Mouse (Mus musculus) kidney, embryonic 14.5 days (tissue): Measurements from ENCODE around the gene Tulp2. TPM values are rescaled to one million over a fixed set of nuclear protein-coding genes. Genes with fewer than 3 reads are reported as not detected.

ENCODE experiments used
- ATAC-seq: fragments of 200-750 bp; cut with Nextera tagmentation; 2 replicates; pipeline ENCODE4 v1.8.0; 2017; ENCODE audit warnings: moderate number of reproducible peaks, mild to moderate bottlenecking, moderate TSS enrichment, moderate library complexity; ENCODE audit not compliant: low FRiP score, low TSS enrichment
- H3K27ac ChIP-seq: fragments of 300-500 bp; sonication (generic); 2 replicates; pipeline ENCODE4 v1.5.1; 2014; ENCODE audit warnings: low read depth, mild to moderate bottlenecking, low read length, moderate library complexity, mixed read lengths
- H3K27me3 ChIP-seq: fragments of 300-500 bp; sonication (generic); 2 replicates; pipeline ENCODE4 v1.6.1; 2014; ENCODE audit warnings: mild to moderate bottlenecking, low read length; ENCODE audit not compliant: control insufficient read depth, insufficient read depth
- H3K36me3 ChIP-seq: fragments of 300-500 bp; sonication (generic); 2 replicates; pipeline ENCODE4 v1.6.1; 2014; ENCODE audit warnings: low read length, mixed read lengths; ENCODE audit not compliant: control insufficient read depth, insufficient read depth
- H3K4me1 ChIP-seq: fragments of 300-500 bp; sonication (generic); 2 replicates; pipeline ENCODE4 v1.6.1; 2014; ENCODE audit warnings: low read length, mixed read lengths; ENCODE audit not compliant: control insufficient read depth, insufficient read depth
- H3K4me2 ChIP-seq: fragments of 300-500 bp; sonication (generic); replicated peaks from 2 replicates; pipeline ENCODE4 v1.6.1; 2014; ENCODE audit warnings: low read depth, mild to moderate bottlenecking, low read length
- H3K4me3 ChIP-seq: fragments of 300-500 bp; sonication (generic); 2 replicates; pipeline ENCODE4 v1.5.1; 2014; ENCODE audit warnings: mild to moderate bottlenecking, low read length
- H3K9ac ChIP-seq: fragments of 300-500 bp; sonication (generic); 2 replicates; pipeline ENCODE4 v1.6.1; 2014; ENCODE audit warnings: low read depth, mild to moderate bottlenecking, low read length, moderate library complexity
- H3K9me3 ChIP-seq: fragments of 300-500 bp; sonication (generic); 2 replicates; pipeline ENCODE4 v1.6.1; 2016; ENCODE audit warnings: low read length; ENCODE audit not compliant: control insufficient read depth
- WGBS: fragments of 180-500 bp; shearing (Covaris S2); extraction: QIAGEN DNeasy Blood & Tissue Kit; methylation state at CpG from one replicate; pipeline ENCODE4 v1.1.7; 2014; 5-methylcytosine and 5-hydroxymethylcytosine counted together
- polyA plus RNA-seq: library from polyadenylated mRNA; unstranded; fragments of >200 nt; fragmentation: Nextera tagmentation; extraction: Ambion mirVana; gene quantifications from 2 replicates; pipeline ENCODE4 v1.2.1, GENCODE M21; 2014

Gene Tulp2
- 0.64 and 0.84 TPM in 2 replicates for polyA plus RNA-seq

GRCm38 (mm10) chr7:45481374-45481927 lies at the start of gene Tulp2:
Gene Tulp2, plus strand, starts transcription at chr7:45481877.
- 45% methylated on average over 15 of the region's 15 CpGs for WGBS
- Histone ChIP-seq H3K4me1 (0 out of 2 replicates have a peak, but pooled peaks cover 3% of the 10 kb centered on the region), H3K9ac (no peak within 1 kb of the TSS), H3K27ac (no peak within 1 kb of the TSS), H3K4me2 (no peak within 1 kb of the TSS), H3K36me3 (no peaks in the 10 kb centered on the region), H3K27me3 (no peaks in the 10 kb centered on the region), H3K9me3 (no peaks in the 10 kb centered on the region), H3K4me3 (no peak within 1 kb of the TSS)
- peak; percentile 54 for ATAC-seq

- peak overlapping the region; percentile 82 for H3K9ac ChIP-seq
- H3K36me3 ChIP-seq = peaks cover 34% of the 10 kb centered on the region
- no peaks in the 10 kb centered on the region for H3K27me3 ChIP-seq
- H3K9me3 ChIP-seq = no peaks in the 10 kb centered on the region
- peak overlapping the region; percentile 97 for H3K4me2 ChIP-seq
- H3K27ac ChIP-seq = peak overlapping the region; percentile 86; the same call in 1 of the 2 replicates
- peak overlapping the region; percentile 94 for H3K4me3 ChIP-seq
- ATAC-seq = no peak
- WGBS = 1% methylated on average over 7 of the region's 7 CpGs
- H3K4me1 ChIP-seq = peaks cover 35% of the 10 kb centered on the region
Observed at GRCm38 (mm10) chr7:45433835-45434202, 47.9 kb upstream of the Tulp2 start.

DNA sequence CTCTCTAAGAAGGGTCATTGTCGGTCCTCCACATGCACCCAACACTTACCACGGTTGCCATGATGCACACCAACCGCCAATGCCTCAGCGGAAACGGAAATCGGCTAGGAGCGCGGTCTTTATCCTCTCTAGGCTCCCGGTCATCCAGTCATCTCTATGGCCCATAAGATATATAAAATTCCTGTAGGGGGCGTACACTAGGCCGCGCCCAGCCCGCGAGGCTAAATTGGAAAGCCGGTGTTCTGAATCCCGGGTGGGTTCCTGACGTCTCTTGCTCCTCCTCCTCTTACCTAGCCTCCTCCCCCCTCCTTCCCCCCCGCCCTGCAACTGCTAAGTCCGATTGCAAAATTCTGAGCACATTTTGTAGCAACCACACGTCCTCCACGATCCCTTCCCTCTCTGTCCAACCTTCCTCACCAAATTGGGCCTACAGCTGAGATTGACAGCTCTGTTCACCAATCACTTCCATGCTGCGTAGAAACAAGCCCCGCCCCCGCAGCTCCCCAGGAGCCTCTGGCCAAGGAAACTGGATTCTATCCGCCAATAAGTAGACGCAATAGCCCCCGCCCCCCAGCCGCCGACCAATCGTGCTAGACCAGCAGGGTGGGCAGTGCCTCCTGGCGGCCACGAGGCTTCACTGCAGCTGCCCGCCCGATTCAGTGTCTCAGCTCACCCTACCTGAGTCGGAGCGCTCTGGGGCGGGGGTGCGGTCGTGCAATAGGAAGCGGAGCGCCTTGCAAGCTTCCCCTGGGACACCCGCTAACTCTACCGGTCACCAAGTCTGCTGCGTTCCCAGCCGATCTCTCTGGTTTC lies 47.3 kb upstream of the Tulp2 start, which contains the start of gene Gys1:
TSS of gene Gys1 (plus strand) at position 642 of the 813 bp plus-strand sequence.
- Histone ChIP-seq H3K27me3 (no peaks in the 10 kb centered on the region), H3K9me3 (no peaks in the 10 kb centered on the region), H3K9ac (peak within 1 kb of the TSS; percentile 82), H3K4me3 (peak within 1 kb of the TSS; percentile 94), H3K4me1 (peaks cover 35% of the 10 kb centered on the region), H3K36me3 (peaks cover 28% of the 10 kb centered on the region), H3K27ac (peak within 1 kb of the TSS; percentile 86), H3K4me2 (peak within 1 kb of the TSS; percentile 97)
- under 1% methylated on average over 45 of the region's 45 CpGs for WGBS
- peak; percentile 97 for ATAC-seq

- H3K4me1 ChIP-seq = peaks cover 35% of the 10 kb centered on the region
- WGBS = under 1% methylated on average over 16 of the region's 16 CpGs
- ATAC-seq = peak; percentile 0; the same call in 1 of the 2 replicates
Observed at GRCm38 (mm10) chr7:45435038-45435437, 46.6 kb upstream of the Tulp2 start.

GRCm38 (mm10) chr7:45436444-45436843 lies 45.2 kb upstream of the Tulp2 start:
- Histone ChIP-seq H3K9ac (no peak overlapping the region), H3K4me3 (no peak overlapping the region), H3K27me3 (no peaks in the 10 kb centered on the region), H3K9me3 (no peaks in the 10 kb centered on the region), H3K36me3 (peaks cover 20% of the 10 kb centered on the region), H3K27ac (no peak overlapping the region), H3K4me1 (peaks cover 35% of the 10 kb centered on the region), H3K4me2 (no peak overlapping the region)
- 95% methylated on average over 5 of the region's 5 CpGs for WGBS
- no peak for ATAC-seq

More at GRCm38 (mm10) chr7:45435038-45435437, 46.6 kb upstream of the Tulp2 start:
- Histone ChIP-seq H3K9me3 (no peaks in the 10 kb centered on the region), H3K27ac (peak overlapping the region; percentile 48; the same call in 1 of the 2 replicates), H3K36me3 (peaks cover 26% of the 10 kb centered on the region), H3K9ac (peak overlapping the region; percentile 75), H3K4me3 (peak overlapping the region; percentile 94), H3K4me2 (peak overlapping the region; percentile 65), H3K27me3 (no peaks in the 10 kb centered on the region)

DNA sequence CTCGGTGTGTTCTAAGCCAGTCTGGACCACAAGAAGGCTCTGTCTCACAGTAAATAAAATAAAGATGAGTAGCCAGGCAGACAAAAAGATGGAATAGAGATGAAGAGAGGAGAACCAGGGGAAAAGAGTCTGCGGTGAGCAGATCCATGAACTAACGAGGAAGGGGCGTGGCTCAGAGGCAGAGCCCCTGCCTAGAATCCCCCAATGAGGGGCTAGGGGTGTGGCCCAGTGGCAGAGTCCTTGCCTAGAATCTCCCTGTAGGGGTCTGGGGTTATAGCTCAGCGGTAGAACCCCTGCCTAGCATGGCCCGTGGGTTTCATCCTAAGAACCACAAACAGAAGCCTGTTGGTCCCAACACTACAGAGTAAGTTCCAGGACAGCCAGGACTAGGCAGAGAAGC lies 44.6 kb upstream of the Tulp2 start:
- no peak overlapping the region for H3K27ac ChIP-seq
- no peaks in the 10 kb centered on the region for H3K27me3 ChIP-seq
- no peaks in the 10 kb centered on the region for H3K9me3 ChIP-seq
- no peak overlapping the region for H3K9ac ChIP-seq
- 32% methylated on average over 6 of the region's 6 CpGs for WGBS
- peaks cover 17% of the 10 kb centered on the region for H3K36me3 ChIP-seq
- H3K4me2 ChIP-seq = no peak overlapping the region
- H3K4me3 ChIP-seq = no peak overlapping the region
- ATAC-seq = no peak
- peaks cover 35% of the 10 kb centered on the region for H3K4me1 ChIP-seq

DNA sequence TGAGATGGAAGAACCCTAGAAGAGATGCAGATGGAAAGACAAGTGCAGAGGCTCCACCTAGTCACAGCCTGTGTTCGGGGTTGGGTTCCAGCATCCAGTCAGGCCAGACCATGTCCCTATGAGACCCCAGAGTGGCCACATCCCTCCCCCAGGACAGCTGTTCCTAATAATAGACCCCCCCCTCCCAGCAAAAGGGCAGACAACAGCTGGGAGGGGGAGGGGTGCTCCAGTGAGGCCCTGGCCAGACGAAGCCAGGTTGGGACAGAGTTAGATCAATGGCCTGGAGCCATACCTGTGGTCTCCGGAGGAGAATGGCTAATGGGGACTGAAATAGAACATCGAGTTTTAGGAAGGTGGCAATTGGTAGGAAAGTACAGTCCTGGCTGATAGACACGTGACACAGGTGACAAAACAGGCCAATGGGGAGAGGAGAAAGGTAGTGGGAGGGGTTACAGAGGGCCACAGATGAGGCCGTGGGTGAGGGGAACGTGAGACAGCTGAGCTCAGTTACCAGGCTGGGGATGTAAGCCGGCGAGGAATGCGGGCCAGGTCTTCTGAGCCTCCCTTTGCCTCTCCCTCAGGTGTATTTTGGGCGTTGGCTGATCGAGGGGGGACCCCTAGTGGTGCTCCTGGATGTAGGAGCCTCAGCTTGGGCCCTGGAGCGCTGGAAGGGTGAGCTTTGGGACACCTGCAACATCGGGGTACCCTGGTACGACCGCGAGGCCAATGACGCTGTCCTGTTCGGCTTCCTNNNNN lies 44.0 kb upstream of the Tulp2 start, which contains the start of gene Ruvbl2:
TSS of gene Ruvbl2 (minus strand) at position 576 of the 756 bp plus-strand sequence.
- Histone ChIP-seq H3K27me3 (no peaks in the 10 kb centered on the region), H3K4me1 (peaks cover 34% of the 10 kb centered on the region), H3K4me3 (no peak within 1 kb of the TSS), H3K4me2 (peak within 1 kb of the TSS; percentile 19), H3K9me3 (no peaks in the 10 kb centered on the region), H3K9ac (peak within 1 kb of the TSS; percentile 2; the same call in 1 of the 2 replicates), H3K36me3 (peaks cover 20% of the 10 kb centered on the region), H3K27ac (no peak within 1 kb of the TSS)
- WGBS = 24% methylated on average over 19 of the region's 19 CpGs
- no peak for ATAC-seq

DNA sequence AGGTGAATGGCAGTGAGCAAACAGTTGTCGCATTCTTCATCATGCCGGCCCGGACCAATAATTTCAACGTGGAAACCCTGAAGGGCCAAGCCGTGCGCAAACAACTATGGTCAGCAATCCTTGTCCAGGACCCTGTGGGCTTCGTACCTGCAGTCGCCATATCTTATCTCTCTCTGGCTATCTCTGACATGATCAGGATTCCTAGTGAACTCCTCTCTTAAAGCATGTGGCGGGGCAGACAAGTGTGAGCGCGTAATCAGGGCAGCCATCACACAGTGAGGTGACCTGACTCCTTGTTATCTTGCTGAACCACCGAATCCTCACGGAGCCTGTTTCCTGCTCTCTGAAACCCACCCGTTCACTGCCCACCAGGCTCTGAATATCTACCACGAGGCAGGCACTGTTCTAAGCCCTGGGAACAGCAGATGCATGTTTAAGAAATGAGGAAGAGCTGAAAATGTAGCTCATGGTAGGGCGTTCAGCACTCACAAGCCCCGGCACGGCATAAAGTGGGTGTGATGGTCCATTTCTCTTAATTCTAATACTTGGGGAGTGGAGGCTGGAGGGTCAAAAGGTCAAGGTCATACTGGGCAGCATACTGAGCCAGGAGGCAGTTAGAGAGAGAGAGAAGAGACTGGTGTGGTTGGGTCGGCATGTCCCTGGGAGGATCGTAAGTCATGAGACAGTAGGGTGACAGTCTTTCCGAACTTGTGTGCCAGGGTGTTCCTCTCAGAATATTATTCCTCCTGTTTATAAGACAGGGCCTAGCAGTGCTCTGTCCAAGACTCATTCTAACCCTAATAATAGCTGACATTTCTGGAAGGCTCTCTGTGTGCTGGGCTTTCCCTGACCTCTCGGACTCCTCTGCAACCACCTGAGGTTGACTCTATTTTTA lies 37.9 kb upstream of the Tulp2 start:
- ATAC-seq = no peak
- no peak overlapping the region for H3K4me3 ChIP-seq
- peaks cover 53% of the 10 kb centered on the region for H3K36me3 ChIP-seq
- no peaks in the 10 kb centered on the region for H3K9me3 ChIP-seq
- WGBS = 86% methylated on average over 22 of the region's 22 CpGs
- no peaks in the 10 kb centered on the region for H3K27me3 ChIP-seq
- no peak overlapping the region for H3K9ac ChIP-seq
- no peak overlapping the region for H3K4me2 ChIP-seq
- no peak overlapping the region for H3K27ac ChIP-seq
- H3K4me1 ChIP-seq = 0 out of 2 replicates have a peak, but pooled peaks cover 3% of the 10 kb centered on the region
